Mouse (Mus musculus): Measurements from ENCODE around the gene Gm1527. TPM values are rescaled to one million over a fixed set of nuclear protein-coding genes. Genes with fewer than 3 reads are reported as not detected.
"Not testable (repeated sequence)": the region's sequence is repeated elsewhere in the genome, so short reads cannot be mapped to it uniquely, and the experiment has no call there.

Gm1527 gene
- polyA plus RNA-seq (2015; fragmentation: Nextera tagmentation; extraction: Ambion mirVana): not detected in 2 replicates

DNA sequence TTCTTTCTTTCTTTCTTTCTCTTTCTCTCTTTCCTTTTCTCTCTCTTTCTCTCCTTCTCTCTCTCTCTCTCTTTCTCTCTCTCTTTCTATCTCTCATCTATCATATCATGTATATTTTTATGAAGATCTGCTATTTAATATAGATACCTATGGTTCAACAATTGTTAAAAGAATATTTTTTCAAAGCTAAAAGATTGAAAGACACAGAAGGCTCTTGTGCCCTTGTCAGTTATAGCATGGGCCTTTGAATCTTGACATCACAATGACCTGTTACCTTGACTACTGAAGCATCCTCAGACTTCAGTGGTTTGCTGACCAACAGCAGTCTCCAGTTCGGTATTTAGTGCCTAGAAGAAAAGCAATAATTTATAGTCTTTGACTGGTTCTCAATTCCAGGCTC, at the start of gene Gm1527:
Gene Gm1527, plus strand, starts transcription at position 301 of the 400 bp plus-strand sequence.
- WGBS: 35% methylated on average over 1 of the region's 1 CpGs
- Histone ChIP-seq H3K4me2 (replicated peaks; ENCODE audit: low read depth) (no peak within 1 kb of the TSS), H3K27me3 (replicated peaks; ENCODE audit: control insufficient read depth, insufficient read depth, low read length) (no peaks in the 10 kb centered on the region), H3K9me3 (ENCODE audit: control insufficient read depth) (no peaks in the 10 kb centered on the region), H3K27ac (ENCODE audit: low read depth, low read length) (no peak within 1 kb of the TSS), H3K4me3 (ENCODE audit: low read depth, low read length) (no peak within 1 kb of the TSS), H3K4me1 (replicated peaks; ENCODE audit: control insufficient read depth, insufficient read depth, low read length) (no peaks in the 10 kb centered on the region), H3K36me3 (ENCODE audit: control insufficient read depth, insufficient read depth) (no peaks in the 10 kb centered on the region), H3K9ac (ENCODE audit: low read depth, low read length) (no peak within 1 kb of the TSS)
- no peak for TF ChIP-seq CTCF (IDR thresholded peaks at IDR 0.05; ENCODE audit: low read depth)
- ATAC-seq: no peak

DNA sequence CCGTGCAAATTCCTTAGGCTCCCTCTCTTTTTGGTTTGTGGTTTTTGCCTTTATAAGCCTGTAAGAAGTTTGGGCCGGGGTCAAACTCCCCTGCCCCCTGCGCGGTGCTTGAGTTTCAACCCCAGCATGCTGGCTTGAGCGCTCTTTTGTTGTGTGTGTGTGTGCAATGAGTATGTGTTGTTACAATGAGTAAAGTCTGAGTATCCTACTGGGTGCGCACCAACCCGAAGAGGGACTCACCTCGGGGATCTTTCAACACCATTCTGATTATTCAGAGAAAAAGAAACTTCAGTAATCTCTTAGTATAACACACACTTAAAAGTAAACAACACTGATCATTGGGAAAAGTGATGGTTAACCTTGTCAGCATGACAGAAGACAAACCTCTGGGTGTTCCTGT, 49.2 kb upstream of the Gm1527 start:
- WGBS: 46% methylated on average over 8 of the region's 8 CpGs
- no peak overlapping the region for H3K4me2 ChIP-seq (replicated peaks; ENCODE audit: low read depth)

DNA sequence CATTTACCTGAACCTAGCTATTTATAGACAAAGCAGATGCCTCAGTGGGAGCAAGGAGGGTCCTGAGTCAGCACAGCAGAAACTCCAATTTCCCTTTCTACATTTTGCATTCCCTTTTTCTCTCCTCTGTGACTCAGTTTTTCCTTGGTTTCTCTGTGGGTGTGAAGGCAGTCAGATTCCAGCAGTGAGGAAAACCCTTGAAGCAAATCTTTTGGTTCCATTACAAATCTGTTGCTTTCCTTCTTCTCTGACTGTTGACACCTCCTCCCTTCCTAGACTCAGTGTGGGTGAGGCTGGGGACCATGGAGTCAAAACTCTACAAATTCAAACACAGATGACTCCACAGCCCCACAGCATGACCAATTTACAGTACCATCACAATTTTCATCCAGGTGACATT, 45.3 kb upstream of the Gm1527 start:
- H3K27ac ChIP-seq (ENCODE audit: low read depth, low read length): no peak overlapping the region
- no peaks in the 10 kb centered on the region for H3K9me3 ChIP-seq (ENCODE audit: control insufficient read depth)
- TF ChIP-seq CTCF (IDR thresholded peaks at IDR 0.05; ENCODE audit: low read depth): no peak
- H3K4me2 ChIP-seq (replicated peaks; ENCODE audit: low read depth): no peak overlapping the region
- ATAC-seq: no peak
- no peak overlapping the region for H3K4me3 ChIP-seq (ENCODE audit: low read depth, low read length)
- H3K9ac ChIP-seq (ENCODE audit: low read depth, low read length): no peak overlapping the region
- H3K36me3 ChIP-seq (ENCODE audit: control insufficient read depth, insufficient read depth): no peaks in the 10 kb centered on the region
- 0 out of 2 replicates have a peak, but pooled peaks cover 3% of the 10 kb centered on the region for H3K4me1 ChIP-seq (replicated peaks; ENCODE audit: control insufficient read depth, insufficient read depth, low read length)
- H3K27me3 ChIP-seq (replicated peaks; ENCODE audit: control insufficient read depth, insufficient read depth, low read length): no peaks in the 10 kb centered on the region

More for the DNA sequence above, 49.2 kb upstream of the Gm1527 start:
- no peaks in the 10 kb centered on the region for H3K9me3 ChIP-seq (ENCODE audit: control insufficient read depth)
- H3K36me3 ChIP-seq (ENCODE audit: control insufficient read depth, insufficient read depth): no peaks in the 10 kb centered on the region
- H3K9ac ChIP-seq (ENCODE audit: low read depth, low read length): no peak overlapping the region
- ATAC-seq: no peak
- 0 out of 2 replicates have a peak, but pooled peaks cover 3% of the 10 kb centered on the region for H3K4me1 ChIP-seq (replicated peaks; ENCODE audit: control insufficient read depth, insufficient read depth, low read length)
- H3K27me3 ChIP-seq (replicated peaks; ENCODE audit: control insufficient read depth, insufficient read depth, low read length): no peaks in the 10 kb centered on the region
- H3K4me3 ChIP-seq (ENCODE audit: low read depth, low read length): no peak overlapping the region
- no peak overlapping the region for H3K27ac ChIP-seq (ENCODE audit: low read depth, low read length)
- no peak for TF ChIP-seq CTCF (IDR thresholded peaks at IDR 0.05; ENCODE audit: low read depth)

DNA sequence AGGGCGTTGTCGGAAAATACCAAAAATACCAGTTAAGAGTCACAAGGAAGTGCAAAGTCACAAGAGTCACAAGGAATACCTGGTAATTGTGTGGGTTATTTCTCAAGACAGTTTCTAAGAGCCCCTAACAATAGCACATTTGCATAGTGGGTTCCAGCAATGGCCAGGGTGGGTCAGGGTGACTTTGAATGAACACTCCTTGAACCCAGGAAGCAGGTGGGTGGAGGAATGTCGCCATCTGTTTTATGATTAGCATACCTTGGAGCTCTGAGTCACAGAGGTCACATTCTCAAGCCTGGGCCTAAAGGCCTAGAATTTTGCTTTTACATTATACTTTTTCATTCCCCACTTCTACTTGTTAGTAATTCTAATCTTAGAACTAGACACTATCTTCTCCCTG, 40.2 kb upstream of the Gm1527 start:
- WGBS: 87% methylated on average over 3 of the region's 3 CpGs
- not testable (repeated sequence) for H3K4me3 ChIP-seq (ENCODE audit: low read depth, low read length); ATAC-seq; H3K9me3 ChIP-seq (ENCODE audit: control insufficient read depth); H3K9ac ChIP-seq (ENCODE audit: low read depth, low read length); H3K27me3 ChIP-seq (replicated peaks; ENCODE audit: control insufficient read depth, insufficient read depth, low read length); H3K4me2 ChIP-seq (replicated peaks; ENCODE audit: low read depth); H3K4me1 ChIP-seq (replicated peaks; ENCODE audit: control insufficient read depth, insufficient read depth, low read length); H3K27ac ChIP-seq (ENCODE audit: low read depth, low read length); H3K36me3 ChIP-seq (ENCODE audit: control insufficient read depth, insufficient read depth)

GRCm38 (mm10) chr3:28859630-28860392, 32.6 kb upstream of the Gm1527 start:
- H3K4me2 ChIP-seq (replicated peaks; ENCODE audit: low read depth); H3K9ac ChIP-seq (ENCODE audit: low read depth, low read length); H3K9me3 ChIP-seq (ENCODE audit: control insufficient read depth); ATAC-seq; H3K27ac ChIP-seq (ENCODE audit: low read depth, low read length); H3K4me3 ChIP-seq (ENCODE audit: low read depth, low read length); H3K4me1 ChIP-seq (replicated peaks; ENCODE audit: control insufficient read depth, insufficient read depth, low read length); H3K36me3 ChIP-seq (ENCODE audit: control insufficient read depth, insufficient read depth); H3K27me3 ChIP-seq (replicated peaks; ENCODE audit: control insufficient read depth, insufficient read depth, low read length): not testable (repeated sequence)

DNA sequence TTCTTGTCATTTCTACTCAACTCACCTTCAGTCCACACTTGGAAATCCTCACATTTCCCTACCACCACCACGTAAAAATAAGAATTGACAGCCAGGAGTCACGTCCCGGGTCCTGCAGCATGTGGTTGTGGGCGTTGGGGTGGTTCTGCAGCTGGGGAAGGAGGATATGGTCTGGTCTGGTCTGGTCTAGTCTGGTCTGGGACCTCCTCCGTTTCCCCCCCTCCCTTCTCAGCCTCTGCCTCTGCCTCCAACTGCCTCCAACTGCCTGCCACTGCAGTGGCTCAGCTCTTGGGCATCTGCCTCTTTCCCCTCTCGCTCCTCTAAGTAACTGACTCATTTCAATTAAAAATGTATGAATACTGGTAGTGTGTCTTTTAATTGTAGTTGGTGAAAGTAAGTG, 4.5 kb downstream of the Gm1527 start:
- not testable (repeated sequence) for H3K9ac ChIP-seq (ENCODE audit: low read depth, low read length); H3K27ac ChIP-seq (ENCODE audit: low read depth, low read length); H3K4me3 ChIP-seq (ENCODE audit: low read depth, low read length); H3K4me2 ChIP-seq (replicated peaks; ENCODE audit: low read depth); H3K4me1 ChIP-seq (replicated peaks; ENCODE audit: control insufficient read depth, insufficient read depth, low read length); H3K27me3 ChIP-seq (replicated peaks; ENCODE audit: control insufficient read depth, insufficient read depth, low read length); H3K9me3 ChIP-seq (ENCODE audit: control insufficient read depth); H3K36me3 ChIP-seq (ENCODE audit: control insufficient read depth, insufficient read depth); ATAC-seq
- 67% methylated on average over 6 of the region's 6 CpGs for WGBS

DNA sequence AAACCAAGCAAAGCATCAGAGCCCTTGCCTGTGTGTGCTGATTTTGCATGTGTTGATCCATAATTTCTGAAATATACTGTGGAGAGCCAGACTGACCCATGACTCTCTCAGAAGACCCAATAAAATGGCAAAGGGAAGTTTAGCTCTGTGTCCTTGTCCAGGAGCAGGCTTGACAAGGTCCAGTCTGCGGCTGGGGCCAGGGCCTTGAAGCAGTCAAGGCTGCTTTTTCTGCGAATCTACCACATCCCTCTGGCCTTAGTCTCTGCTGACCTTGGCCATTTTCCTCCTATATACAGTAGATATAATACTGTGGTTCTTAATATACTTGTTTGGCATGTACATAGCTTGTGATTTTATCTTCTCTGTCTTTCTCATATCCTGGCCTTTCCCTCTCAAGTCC, 73.5 kb downstream of the Gm1527 start:
- no peaks in the 10 kb centered on the region for H3K27me3 ChIP-seq (replicated peaks; ENCODE audit: control insufficient read depth, insufficient read depth, low read length)
- no peak overlapping the region for H3K4me3 ChIP-seq (ENCODE audit: low read depth, low read length)
- TF ChIP-seq CTCF (IDR thresholded peaks at IDR 0.05; ENCODE audit: low read depth): no peak
- H3K9me3 ChIP-seq (ENCODE audit: control insufficient read depth): no peaks in the 10 kb centered on the region
- no peaks in the 10 kb centered on the region for H3K36me3 ChIP-seq (ENCODE audit: control insufficient read depth, insufficient read depth)
- 89% methylated on average over 2 of the region's 2 CpGs for WGBS
- H3K4me2 ChIP-seq (replicated peaks; ENCODE audit: low read depth): no peak overlapping the region
- no peak overlapping the region for H3K9ac ChIP-seq (ENCODE audit: low read depth, low read length)
- ATAC-seq: no peak
- H3K4me1 ChIP-seq (replicated peaks; ENCODE audit: control insufficient read depth, insufficient read depth, low read length): no peaks in the 10 kb centered on the region
- H3K27ac ChIP-seq (ENCODE audit: low read depth, low read length): no peak overlapping the region

All from intestine, postnatal 0 days (tissue).